Mouse (Mus musculus) retina, postnatal 7 days (tissue): Measurements from ENCODE around the gene Ptprb.

ENCODE experiments used
- DNase-seq: peaks from one replicate; pipeline ENCODE4 v3.0.0-alpha.2; 2012; ENCODE audit warnings: low read depth, low spot score

The Ptprb gene

GRCm38 (mm10) chr10:116374111-116374510 is 98.8 kb downstream of the Ptprb start:
- no peak for DNase-seq

GRCm38 (mm10) chr10:116376853-116377252 is 101.5 kb downstream of the Ptprb start:
- no peak for DNase-seq

GRCm38 (mm10) chr10:116382826-116383685 is 107.7 kb downstream of the Ptprb start:
- DNase-seq, result no peak

GRCm38 (mm10) chr10:116384401-116384800 is 109.1 kb downstream of the Ptprb start:
- no peak for DNase-seq

- DNase-seq, result no peak
Measured at GRCm38 (mm10) chr10:116386391-116386885, 111.1 kb downstream of the Ptprb start.

GRCm38 (mm10) chr10:116388840-116389239 is 113.5 kb downstream of the Ptprb start:
- no peak for DNase-seq

- no peak for DNase-seq
Measured at GRCm38 (mm10) chr10:116393790-116394475, 118.6 kb downstream of the Ptprb start.

GRCm38 (mm10) chr10:116394585-116394984 is 119.3 kb downstream of the Ptprb start:
- DNase-seq, result no peak

GRCm38 (mm10) chr10:116396279-116396678 is 121.0 kb downstream of the Ptprb start:
- DNase-seq, result no peak

GRCm38 (mm10) chr10:116396966-116397365 is 121.6 kb downstream of the Ptprb start:
- DNase-seq, result no peak

GRCm38 (mm10) chr10:116397573-116397972 is 122.2 kb downstream of the Ptprb start:
- DNase-seq, result no peak

GRCm38 (mm10) chr10:116397973-116398372 is 122.7 kb downstream of the Ptprb start:
- DNase-seq, result no peak

- no peak for DNase-seq
Measured at GRCm38 (mm10) chr10:116402742-116403425, 127.6 kb downstream of the Ptprb start.

GRCm38 (mm10) chr10:116403679-116404078 is 128.4 kb downstream of the Ptprb start:
- DNase-seq, result no peak

GRCm38 (mm10) chr10:116405011-116405410 is 129.7 kb downstream of the Ptprb start:
- no peak for DNase-seq

GRCm38 (mm10) chr10:116407684-116408359 is 132.5 kb downstream of the Ptprb start:
- DNase-seq, result no peak

GRCm38 (mm10) chr10:116410826-116411225 is 135.5 kb downstream of the Ptprb start:
- no peak for DNase-seq

- no peak for DNase-seq
Measured at GRCm38 (mm10) chr10:116416142-116416541, 140.8 kb downstream of the Ptprb start.

GRCm38 (mm10) chr10:116416726-116417125 is 141.4 kb downstream of the Ptprb start:
- no peak for DNase-seq

GRCm38 (mm10) chr10:116418121-116418726 is 142.9 kb downstream of the Ptprb start:
- no peak for DNase-seq

GRCm38 (mm10) chr10:116420976-116421375 is 145.7 kb downstream of the Ptprb start:
- no peak for DNase-seq
